In the genomic region with DNA sequence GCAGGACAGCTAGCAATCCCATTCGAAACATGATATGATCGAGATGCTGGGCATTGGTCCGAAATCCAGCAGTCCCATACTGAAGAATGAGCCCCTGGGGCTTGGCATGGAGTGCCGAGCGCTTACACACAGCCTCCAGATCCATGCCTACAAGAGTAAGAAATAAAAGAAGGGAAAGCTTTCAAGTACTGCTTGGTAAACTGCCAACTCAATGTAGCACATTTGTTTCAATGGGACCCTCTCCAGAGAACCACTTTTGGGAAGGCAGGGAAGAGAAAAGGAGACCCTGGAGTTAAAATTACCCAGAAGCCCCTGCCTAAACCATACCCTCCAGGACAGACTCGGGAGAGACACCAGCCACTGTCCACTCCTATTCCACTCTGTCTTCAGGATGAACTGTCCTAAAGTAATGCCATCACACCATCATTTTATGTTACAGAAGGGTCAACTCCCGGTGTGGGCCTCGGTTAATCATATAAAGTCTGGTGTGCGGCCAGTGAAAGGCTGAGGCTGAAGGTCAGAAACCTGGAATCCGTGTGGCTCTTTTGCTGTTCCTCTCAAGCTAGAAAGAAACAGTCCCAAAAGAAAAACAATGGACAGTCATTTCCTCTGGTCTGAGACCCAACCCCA, we compare ENCODE assay signal across 8 mouse cellular contexts. TPM values are rescaled to one million over a fixed set of nuclear protein-coding genes. Genes with fewer than 3 reads are reported as not detected.
DNase-seq lines count a peak whose midpoint lies in the region; ATAC-seq and TF ChIP-seq lines count a peak whose summit lies in the region.

No protein-coding gene starts in this region.

- no peaks in the 10 kb centered on the region for H3K9me3 ChIP-seq in kidney, embryonic 14.5 days (ENCODE audit: control insufficient read depth, low read length)
- H3K9me3 ChIP-seq in midbrain, embryonic 14.5 days (ENCODE audit: control insufficient read depth, low read length): no peaks in the 10 kb centered on the region

- peak; percentile 87 for DNase-seq in heart, adult 11 months
- no peak for DNase-seq in heart, postnatal 10 days
- DNase-seq in midbrain, embryonic 14.5 days: no peak
- no peak for DNase-seq in thymus, postnatal 36 days
- no peak for DNase-seq in cerebellum, adult 2 months
- no peak for DNase-seq in spleen, postnatal 36 days (ENCODE audit: low spot score in 2 of 2)

- H3K4me1 ChIP-seq in embryonic fibroblast, embryonic 13.5 days (ENCODE audit: control insufficient read depth, insufficient read depth, low read length): no peaks in the 10 kb centered on the region; the same call in 1 of the 2 replicates
- H3K4me1 ChIP-seq in kidney, embryonic 14.5 days (ENCODE audit: control insufficient read depth, insufficient read depth, low read length): peaks cover 8% of the 10 kb centered on the region; the same call in 1 of the 2 replicates
- H3K4me1 ChIP-seq in midbrain, embryonic 14.5 days (ENCODE audit: control insufficient read depth, insufficient read depth, low read length): peaks cover 10% of the 10 kb centered on the region; the same call in 1 of the 2 replicates
- no peaks in the 10 kb centered on the region for H3K4me1 ChIP-seq in cerebellum, adult 2 months (ENCODE audit: control insufficient read depth, insufficient read depth, low read length)

- TF ChIP-seq POLR2A in embryonic fibroblast, embryonic 13.5 days (IDR thresholded peaks at IDR 0.05; ENCODE audit: low read depth, low read length): no peak
- TF ChIP-seq POLR2A in cerebellum, adult 2 months (IDR thresholded peaks at IDR 0.05; ENCODE audit: borderline replicate concordance, insufficient read depth, low read length): no peak

- peak overlapping the region; percentile 84 for H3K4me3 ChIP-seq in embryonic fibroblast, embryonic 13.5 days (ENCODE audit: insufficient read depth, low read length)
- peak overlapping the region; percentile 72 for H3K4me3 ChIP-seq in kidney, embryonic 14.5 days (ENCODE audit: low read length)
- peak overlapping the region; percentile 71 for H3K4me3 ChIP-seq in midbrain, embryonic 14.5 days (replicated peaks; ENCODE audit: low read depth, low read length)
- no peak overlapping the region for H3K4me3 ChIP-seq in cerebellum, adult 2 months (replicated peaks; ENCODE audit: insufficient read depth, low read depth, low read length)

- TF ChIP-seq CTCF in embryonic fibroblast, embryonic 13.5 days (IDR thresholded peaks at IDR 0.05; ENCODE audit: borderline replicate concordance, insufficient read depth, low read length): no peak
- TF ChIP-seq CTCF in cerebellum, adult 2 months (IDR thresholded peaks at IDR 0.05; ENCODE audit: borderline replicate concordance, insufficient read depth, low read depth, low read length): no peak

- peak overlapping the region; percentile 100 for H3K4me2 ChIP-seq in kidney, embryonic 14.5 days (replicated peaks; ENCODE audit: low read depth, low read length)
- H3K4me2 ChIP-seq in midbrain, embryonic 14.5 days (ENCODE audit: low read length): peak overlapping the region; percentile 100

- peaks cover 32% of the 10 kb centered on the region for H3K36me3 ChIP-seq in kidney, embryonic 14.5 days (ENCODE audit: control insufficient read depth, insufficient read depth, low read length)
- H3K36me3 ChIP-seq in midbrain, embryonic 14.5 days (ENCODE audit: control insufficient read depth, insufficient read depth, low read length): peaks cover 36% of the 10 kb centered on the region

- WGBS in kidney, embryonic 14.5 days: 72% methylated on average over 10 of the region's 10 CpGs
- 86% methylated on average over 10 of the region's 10 CpGs for WGBS in midbrain, embryonic 14.5 days
- whole genome bisulfite sequencing in cerebellum, adult 2 months: 72% methylated on average over 10 of the region's 10 CpGs

- intact Hi-C loops in heart, postnatal 10 days (cut with DNase I): loop anchor here (5.0 to 10.0 kb wide), 2 partner anchors 726 to 793 kb away; partner anchors contain the start of gene Tpbg

- no peak overlapping the region for H3K9ac ChIP-seq in kidney, embryonic 14.5 days (ENCODE audit: low read depth, low read length)
- peak overlapping the region; percentile 31; the same call in 1 of the 2 replicates for H3K9ac ChIP-seq in midbrain, embryonic 14.5 days (replicated peaks; ENCODE audit: low read length)

- ATAC-seq in kidney, embryonic 14.5 days (ENCODE audit: low FRiP score, low TSS enrichment): no peak
- ATAC-seq in midbrain, embryonic 14.5 days (ENCODE audit: low FRiP score, low TSS enrichment): no peak

- no peak overlapping the region for H3K27ac ChIP-seq in embryonic fibroblast, embryonic 13.5 days (ENCODE audit: insufficient read depth, low read length)
- H3K27ac ChIP-seq in kidney, embryonic 14.5 days (ENCODE audit: low read depth, low read length): no peak overlapping the region
- H3K27ac ChIP-seq in midbrain, embryonic 14.5 days (replicated peaks; ENCODE audit: low read depth, low read length): no peak overlapping the region
- H3K27ac ChIP-seq in cerebellum, adult 2 months (ENCODE audit: insufficient read depth, low read length): no peak overlapping the region

- H3K27me3 ChIP-seq in kidney, embryonic 14.5 days (ENCODE audit: control insufficient read depth, insufficient read depth, low read length): no peaks in the 10 kb centered on the region
- no peaks in the 10 kb centered on the region for H3K27me3 ChIP-seq in midbrain, embryonic 14.5 days (ENCODE audit: control insufficient read depth, insufficient read depth, low read length)
- no peaks in the 10 kb centered on the region for H3K27me3 ChIP-seq in cerebellum, adult 2 months (ENCODE audit: control insufficient read depth, insufficient read depth, low read length)

RNA-seq across cellular contexts. Expression of gene Pgm3, which starts 1.3 kb away (rescaled TPM):
- 10 to 100 TPM; 10.6 to 12.3 TPM for total RNA-seq in heart, postnatal 10 days (2021)
- polyA plus RNA-seq in embryonic fibroblast, embryonic 13.5 days (2011; ENCODE audit: insufficient read length, low read depth, missing spikeins): 27.6 and 30.8 TPM in 2 replicates
- 27.5 and 37.3 TPM in 2 replicates for polyA plus RNA-seq in kidney, embryonic 14.5 days (2014; fragmentation: Nextera tagmentation; extraction: Ambion mirVana)
- polyA plus RNA-seq in midbrain, embryonic 14.5 days (2014; fragmentation: Nextera tagmentation; extraction: Ambion mirVana): 31.6 and 32.6 TPM in 2 replicates
- 12.2 and 12.9 TPM in 2 replicates for polyA plus RNA-seq in cerebellum, adult 2 months (2012; rRNA removed)

RNA-seq across cellular contexts. Expression of gene Rwdd2a, which starts 1.4 kb away (rescaled TPM):
- total RNA-seq in heart, postnatal 10 days (2021): under 1 TPM; 0.32 to 0.69 TPM
- 2.2 and 2.3 TPM in 2 replicates for polyA plus RNA-seq in embryonic fibroblast, embryonic 13.5 days (2011; ENCODE audit: insufficient read length, low read depth, missing spikeins)
- 2.5 and 3.3 TPM in 2 replicates for polyA plus RNA-seq in kidney, embryonic 14.5 days (2014; fragmentation: Nextera tagmentation; extraction: Ambion mirVana)
- polyA plus RNA-seq in midbrain, embryonic 14.5 days (2014; fragmentation: Nextera tagmentation; extraction: Ambion mirVana): 12.6 and 21.9 TPM in 2 replicates
- polyA plus RNA-seq in cerebellum, adult 2 months (2012; rRNA removed): 31.6 and 33.2 TPM in 2 replicates
